Mouse (Mus musculus) small intestine, adult 2 months (tissue): ENCODE measurements at regions not wholly inside any gene's neighbourhood (a gene's known extent, or its start where the extent isn't known, plus 50 kb on each side); places are given as distances from the start of the nearest gene placed in this dataset.

Source experiments
- CTCF ChIP-seq: fragments of 200-500 bp; IDR thresholded peaks from 2 replicates; pipeline ENCODE4 v1.5.1; 2012; ENCODE audit warnings: low read depth, mild to moderate bottlenecking, control low read depth, inconsistent platforms, low read length, moderate library complexity, mixed read lengths; ENCODE audit not compliant: insufficient replicate concordance, insufficient read length; ENCODE audit errors: extremely low read depth
- POLR2A ChIP-seq: fragments of 200-500 bp; IDR thresholded peaks from 2 replicates; pipeline ENCODE4 v1.6.1; 2012; ENCODE audit warnings: low read depth, mild to moderate bottlenecking, control low read depth, inconsistent platforms, low read length, moderate library complexity

GRCm38 (mm10) chr4:131512768-131513167 is 325.3 kb downstream of the Ptpru start:
- TF ChIP-seq CTCF (no peak), POLR2A (no peak)
